Mouse (Mus musculus) neural tube, embryonic 14.5 days (tissue): ENCODE measurements around the gene Hmgb1. TPM values are rescaled to one million over a fixed set of nuclear protein-coding genes. Genes with fewer than 3 reads are reported as not detected.

Experiments used
- ATAC-seq: fragments of 200-750 bp; cut with Nextera tagmentation; 2 replicates; pipeline ENCODE4 v1.8.0; 2017; ENCODE audit warnings: low read depth, mild to moderate bottlenecking, moderate TSS enrichment, moderate library complexity
- H3K27ac ChIP-seq: fragments of 300-500 bp; sonication (generic); 2 replicates; pipeline ENCODE4 v1.5.1; 2014; ENCODE audit warnings: low read depth, mild to moderate bottlenecking, control low read depth, low read length, moderate library complexity, mixed read lengths
- H3K27me3 ChIP-seq: fragments of 300-500 bp; sonication (generic); 2 replicates; pipeline ENCODE4 v1.6.1; 2014; ENCODE audit warnings: low read length; ENCODE audit not compliant: control insufficient read depth, insufficient read depth
- H3K36me3 ChIP-seq: fragments of 300-500 bp; sonication (generic); 2 replicates; pipeline ENCODE4 v1.6.1; 2014; ENCODE audit warnings: low read length, mixed read lengths; ENCODE audit not compliant: control insufficient read depth, insufficient read depth
- H3K4me1 ChIP-seq: fragments of 300-500 bp; sonication (generic); 2 replicates; pipeline ENCODE4 v1.6.1; 2014; ENCODE audit warnings: low read length; ENCODE audit not compliant: control insufficient read depth, insufficient read depth
- H3K4me2 ChIP-seq: fragments of 300-500 bp; sonication (generic); 2 replicates; pipeline ENCODE4 v1.6.1; 2014; ENCODE audit warnings: mild to moderate bottlenecking, low read depth, low read length, control low read depth
- H3K4me3 ChIP-seq: fragments of 300-500 bp; sonication (generic); 2 replicates; pipeline ENCODE4 v1.5.1; 2014; ENCODE audit warnings: low read depth, low read length, control low read depth, mixed read lengths
- H3K9ac ChIP-seq: fragments of 300-500 bp; sonication (generic); replicated peaks from 2 replicates; pipeline ENCODE4 v1.6.1; 2014; ENCODE audit warnings: low read depth, mild to moderate bottlenecking, control low read depth, low read length, mixed read lengths
- H3K9me3 ChIP-seq: fragments of 300-500 bp; sonication (generic); 2 replicates; pipeline ENCODE4 v1.6.1; 2016; ENCODE audit warnings: low read length; ENCODE audit not compliant: control insufficient read depth
- WGBS: fragments of 180-500 bp; shearing (Covaris S2); extraction: QIAGEN DNeasy Blood & Tissue Kit; methylation state at CpG from one replicate; pipeline ENCODE4 v1.1.7; 2014; 5-methylcytosine and 5-hydroxymethylcytosine counted together
- polyA plus RNA-seq: library from polyadenylated mRNA; unstranded; fragments of >200 nt; fragmentation: Nextera tagmentation; extraction: Ambion mirVana; gene quantifications from 2 replicates; pipeline ENCODE4 v1.2.1, GENCODE M21; 2014

Hmgb1 gene
- polyA plus RNA-seq, 1 experiment from 2014 or later, result 766 TPM

DNA sequence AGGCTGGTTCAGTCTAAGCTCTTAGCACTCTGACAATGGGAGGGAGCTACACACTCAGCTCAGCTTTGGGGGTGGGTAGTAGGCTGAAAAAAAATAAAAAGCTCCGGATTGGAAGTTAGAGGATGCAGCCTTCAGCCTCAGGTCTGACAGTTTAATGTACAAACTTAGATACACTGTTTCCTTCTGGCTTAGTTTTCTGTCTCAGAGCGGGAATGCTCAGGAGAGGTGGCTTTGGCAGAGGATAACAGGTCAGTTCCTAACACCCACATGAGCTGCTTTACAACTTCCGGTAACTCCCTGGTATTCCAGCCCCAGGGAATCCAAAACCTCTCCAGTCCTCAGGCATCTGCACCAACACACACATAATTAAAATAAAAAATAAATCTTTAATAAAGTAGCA is 4.5 kb downstream of the Hmgb1 start:
- WGBS, result 94% methylated on average over 3 of the region's 3 CpGs
- no peaks in the 10 kb centered on the region for H3K27me3 ChIP-seq
- H3K4me1 ChIP-seq, result no peaks in the 10 kb centered on the region
- no peak overlapping the region for H3K4me2 ChIP-seq
- H3K4me3 ChIP-seq, result no peak overlapping the region
- ATAC-seq, result no peak
- H3K27ac ChIP-seq, result no peak overlapping the region
- H3K9me3 ChIP-seq, result no peaks in the 10 kb centered on the region
- no peak overlapping the region for H3K9ac ChIP-seq
- H3K36me3 ChIP-seq, result no peaks in the 10 kb centered on the region

DNA sequence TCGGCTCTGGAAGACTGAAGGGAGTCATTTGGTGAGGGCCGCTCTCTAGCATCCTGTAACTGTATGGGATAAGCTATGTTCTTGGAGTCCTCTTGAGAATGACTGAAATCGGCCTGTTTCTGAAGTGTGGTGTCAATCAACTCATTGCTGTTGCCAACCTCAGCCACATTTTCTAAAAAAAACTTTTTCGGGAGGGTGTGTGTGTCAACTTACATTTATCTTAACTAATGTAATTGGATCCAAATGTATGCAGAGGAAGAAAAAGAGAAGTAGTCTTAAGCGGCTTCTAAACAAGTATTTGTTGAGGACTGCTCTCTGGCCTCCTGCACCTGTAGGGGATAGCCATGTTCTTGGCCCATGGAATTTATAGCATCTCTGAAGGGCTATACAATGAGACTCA is 6.2 kb downstream of the Hmgb1 start:
- no peak for ATAC-seq
- Histone ChIP-seq H3K9me3 (no peaks in the 10 kb centered on the region), H3K36me3 (no peaks in the 10 kb centered on the region), H3K27ac (no peak overlapping the region), H3K4me3 (no peak overlapping the region), H3K4me1 (no peaks in the 10 kb centered on the region), H3K9ac (no peak overlapping the region), H3K4me2 (no peak overlapping the region), H3K27me3 (no peaks in the 10 kb centered on the region)
- 94% methylated on average over 5 of the region's 5 CpGs for WGBS

DNA sequence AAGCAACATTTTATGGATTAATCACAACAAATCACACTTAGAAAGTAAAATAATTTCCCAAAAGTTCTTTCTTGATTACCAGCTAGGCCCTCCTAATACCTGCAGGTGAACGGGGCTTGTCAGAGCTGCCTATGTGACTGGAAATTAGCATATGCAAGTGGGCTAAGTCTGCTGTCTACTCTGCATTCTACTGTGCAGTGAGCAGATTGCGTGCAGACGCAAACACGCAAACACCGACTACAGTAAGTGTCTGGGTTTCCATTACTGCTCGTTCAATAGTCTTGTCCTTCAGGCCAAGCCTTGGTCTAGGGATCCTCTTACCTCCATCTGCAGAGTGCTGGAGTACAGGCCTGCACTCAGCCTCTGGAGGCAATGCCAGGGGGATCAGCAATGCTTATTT is 8.6 kb downstream of the Hmgb1 start:
- ATAC-seq, result no peak
- Histone ChIP-seq H3K36me3 (no peaks in the 10 kb centered on the region), H3K9me3 (no peaks in the 10 kb centered on the region), H3K4me1 (no peaks in the 10 kb centered on the region), H3K27ac (no peak overlapping the region), H3K4me3 (no peak overlapping the region), H3K4me2 (no peak overlapping the region), H3K9ac (no peak overlapping the region), H3K27me3 (no peaks in the 10 kb centered on the region)
- 92% methylated on average over 6 of the region's 6 CpGs for WGBS

GRCm38 (mm10) chr5:149174527-149174926 is 9.8 kb downstream of the Hmgb1 start:
- WGBS, result 86% methylated on average over 7 of the region's 7 CpGs
- no peak for ATAC-seq
- Histone ChIP-seq H3K4me3 (no peak overlapping the region), H3K4me2 (no peak overlapping the region), H3K9me3 (no peaks in the 10 kb centered on the region), H3K4me1 (no peaks in the 10 kb centered on the region), H3K27me3 (no peaks in the 10 kb centered on the region), H3K27ac (no peak overlapping the region), H3K36me3 (no peaks in the 10 kb centered on the region), H3K9ac (no peak overlapping the region)

DNA sequence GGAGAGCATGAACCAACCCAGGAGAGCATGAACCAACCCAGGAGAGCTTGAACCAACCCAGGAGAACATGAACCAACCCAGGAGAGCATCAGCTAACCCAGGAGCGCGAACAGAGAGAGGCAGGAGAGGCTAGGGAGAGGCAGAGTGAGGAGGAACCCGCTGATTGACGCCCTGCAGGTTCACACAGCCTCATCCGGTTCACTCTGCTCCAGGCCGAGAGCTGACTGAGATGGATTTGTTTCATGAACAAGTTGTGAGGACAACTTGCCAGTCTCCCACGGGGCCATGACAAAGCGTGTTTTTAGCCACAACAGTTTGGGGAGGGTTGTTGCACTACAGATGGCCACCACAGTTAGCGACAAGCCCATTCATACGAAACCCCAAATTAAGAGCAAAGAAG is 12.0 kb downstream of the Hmgb1 start:
- H3K9me3 ChIP-seq, result no peaks in the 10 kb centered on the region
- no peak overlapping the region for H3K27ac ChIP-seq
- no peak overlapping the region for H3K4me3 ChIP-seq
- H3K36me3 ChIP-seq, result no peaks in the 10 kb centered on the region
- no peak overlapping the region for H3K9ac ChIP-seq
- no peak overlapping the region for H3K4me2 ChIP-seq
- no peaks in the 10 kb centered on the region for H3K4me1 ChIP-seq
- no peaks in the 10 kb centered on the region for H3K27me3 ChIP-seq
- WGBS, result 87% methylated on average over 10 of the region's 10 CpGs
- ATAC-seq, result no peak

GRCm38 (mm10) chr5:149170841-149171588 is 13.3 kb downstream of the Hmgb1 start:
- no peak for ATAC-seq
- Histone ChIP-seq H3K4me1 (no peaks in the 10 kb centered on the region), H3K4me2 (no peak overlapping the region), H3K9ac (no peak overlapping the region), H3K9me3 (no peaks in the 10 kb centered on the region), H3K36me3 (no peaks in the 10 kb centered on the region), H3K27ac (no peak overlapping the region), H3K4me3 (no peak overlapping the region), H3K27me3 (no peaks in the 10 kb centered on the region)
- 43% methylated on average over 8 of the region's 8 CpGs for WGBS

DNA sequence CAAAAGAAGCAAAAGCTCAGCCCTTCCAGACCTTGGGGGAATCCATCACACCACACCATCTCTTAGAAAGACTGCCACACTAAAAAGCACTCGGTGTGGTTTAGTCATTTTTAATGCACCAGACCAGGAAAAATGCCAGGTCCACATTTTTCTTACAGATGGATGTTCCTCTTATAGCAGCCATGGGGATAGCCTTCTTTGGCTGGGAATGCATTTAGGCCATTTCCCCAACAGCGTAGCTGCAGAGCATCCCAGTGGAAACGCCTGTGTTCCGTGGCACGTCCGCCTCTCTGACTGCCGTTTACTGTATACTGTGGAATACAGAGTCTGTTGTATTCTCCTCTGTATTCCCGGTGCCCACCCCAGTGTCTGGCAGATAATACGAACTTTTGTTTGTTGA is 15.5 kb downstream of the Hmgb1 start:
- H3K27me3 ChIP-seq, result no peaks in the 10 kb centered on the region
- no peaks in the 10 kb centered on the region for H3K9me3 ChIP-seq
- no peak overlapping the region for H3K9ac ChIP-seq
- no peak overlapping the region for H3K4me3 ChIP-seq
- no peaks in the 10 kb centered on the region for H3K4me1 ChIP-seq
- no peak overlapping the region for H3K4me2 ChIP-seq
- no peaks in the 10 kb centered on the region for H3K36me3 ChIP-seq
- WGBS, result 58% methylated on average over 9 of the region's 9 CpGs
- H3K27ac ChIP-seq, result no peak overlapping the region; the same call in 1 of the 2 replicates
- no peak for ATAC-seq

- ATAC-seq, result no peak
- WGBS, result 81% methylated on average over 2 of the region's 2 CpGs
Observed at GRCm38 (mm10) chr5:149168051-149168450, 16.2 kb downstream of the Hmgb1 start.

DNA sequence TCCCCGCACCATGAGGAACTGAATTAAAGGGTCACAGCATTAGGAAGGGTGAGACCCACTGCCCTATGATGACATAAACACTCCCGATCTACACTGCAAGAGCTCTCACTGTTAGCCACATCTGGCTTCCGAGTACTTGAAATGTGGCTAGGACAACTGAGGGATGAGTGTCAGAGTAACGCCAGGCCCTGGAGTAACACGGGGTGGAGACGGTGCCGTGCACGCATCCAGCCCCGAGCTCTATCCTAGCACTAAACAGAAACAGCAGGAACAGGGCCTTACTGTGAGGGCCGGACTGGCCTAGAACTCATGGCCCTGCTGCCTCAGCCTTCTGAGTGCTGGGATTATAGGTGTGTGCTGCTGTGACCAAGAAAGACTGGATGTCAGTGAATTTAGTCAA is 18.3 kb downstream of the Hmgb1 start:
- Histone ChIP-seq H3K27ac (no peak overlapping the region), H3K9me3 (no peaks in the 10 kb centered on the region), H3K27me3 (no peaks in the 10 kb centered on the region), H3K4me1 (no peaks in the 10 kb centered on the region), H3K36me3 (no peaks in the 10 kb centered on the region), H3K9ac (no peak overlapping the region), H3K4me3 (no peak overlapping the region), H3K4me2 (no peak overlapping the region)
- WGBS, result 91% methylated on average over 10 of the region's 10 CpGs
- ATAC-seq, result no peak

More at GRCm38 (mm10) chr5:149168051-149168450, 16.2 kb downstream of the Hmgb1 start:
- no peak overlapping the region for H3K4me2 ChIP-seq
- no peak overlapping the region for H3K27ac ChIP-seq
- no peaks in the 10 kb centered on the region for H3K36me3 ChIP-seq
- H3K4me1 ChIP-seq, result no peaks in the 10 kb centered on the region
- no peaks in the 10 kb centered on the region for H3K27me3 ChIP-seq
- no peak overlapping the region for H3K9ac ChIP-seq
- H3K4me3 ChIP-seq, result no peak overlapping the region
- no peaks in the 10 kb centered on the region for H3K9me3 ChIP-seq
